Mouse (Mus musculus): Measurements from ENCODE around the gene Cramp1l. TPM values are rescaled to one million over a fixed set of nuclear protein-coding genes. Genes with fewer than 3 reads are reported as not detected.

Gene Cramp1l
- polyA plus RNA-seq, 1 experiment = 19.4 TPM

DNA sequence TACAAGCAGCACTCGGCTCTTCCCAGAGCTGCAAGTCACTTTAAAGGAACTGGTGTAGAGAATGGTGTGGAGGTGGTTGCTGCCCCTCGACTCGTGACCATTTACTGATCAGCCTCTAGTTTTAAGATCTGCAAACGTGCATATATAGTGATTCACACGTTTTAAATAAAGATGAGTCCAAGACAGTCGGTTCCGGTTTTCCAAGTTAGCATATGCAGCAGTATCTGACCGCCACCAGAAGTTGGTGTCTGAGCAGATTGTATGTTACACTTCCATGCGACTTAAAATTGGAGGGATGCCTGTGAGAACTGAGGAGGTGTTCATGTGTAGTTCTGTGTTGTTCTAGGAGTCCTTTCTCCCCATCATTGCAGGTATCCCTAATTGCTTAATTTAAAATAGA is 37.7 kb upstream of the Cramp1l start:
- H3K9ac ChIP-seq (ENCODE audit: low read depth, poor library complexity, severe bottlenecking) = no peak overlapping the region
- TF ChIP-seq POLR2A (IDR thresholded peaks at IDR 0.05; ENCODE audit: insufficient read depth, low read length) = no peak
- no peak for TF ChIP-seq EP300 (IDR thresholded peaks at IDR 0.05; ENCODE audit: insufficient read depth, low read depth, low read length)
- no peak for TF ChIP-seq CTCF (IDR thresholded peaks at IDR 0.05; ENCODE audit: low read depth, low read length)
- H3K4me1 ChIP-seq (ENCODE audit: control insufficient read depth, insufficient read depth, low read length) = no peaks in the 10 kb centered on the region
- no peaks in the 10 kb centered on the region for H3K27me3 ChIP-seq (ENCODE audit: control insufficient read depth, insufficient read depth, low read length, poor library complexity, severe bottlenecking)
- no peak overlapping the region for H3K4me3 ChIP-seq (ENCODE audit: low read depth, low read length)
- no peak overlapping the region for H3K27ac ChIP-seq (ENCODE audit: insufficient read depth, low read length)
- peaks cover 2% of the 10 kb centered on the region; the same call in 1 of the 2 replicates for H3K36me3 ChIP-seq (ENCODE audit: control insufficient read depth, insufficient read depth, low read length, poor library complexity, severe bottlenecking)
- H3K9me3 ChIP-seq (replicated peaks; ENCODE audit: control insufficient read depth, insufficient read depth, low read length, poor library complexity, severe bottlenecking) = no peaks in the 10 kb centered on the region

DNA sequence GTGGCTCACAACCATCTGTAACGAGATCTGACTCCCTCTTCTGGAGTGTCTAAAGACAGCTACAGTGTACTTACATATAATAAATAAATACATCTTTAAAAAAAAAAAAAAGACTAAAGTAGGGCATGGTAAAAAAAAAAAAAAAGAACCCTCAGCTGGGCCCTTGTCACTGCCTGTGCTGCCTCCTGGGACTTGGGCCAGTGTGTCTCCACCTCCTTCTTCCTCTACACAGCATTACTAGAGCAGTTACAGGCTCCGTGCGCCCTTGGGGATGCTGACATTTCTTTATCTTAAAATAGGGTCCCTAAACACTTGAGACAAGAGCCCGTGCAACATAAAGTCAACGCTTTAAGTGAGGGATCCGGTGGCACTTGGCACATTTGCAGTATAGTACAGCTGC is 31.6 kb upstream of the Cramp1l start:
- Histone ChIP-seq H3K27ac (ENCODE audit: insufficient read depth, low read length) (no peak overlapping the region), H3K36me3 (ENCODE audit: control insufficient read depth, insufficient read depth, low read length, poor library complexity, severe bottlenecking) (no peaks in the 10 kb centered on the region), H3K27me3 (ENCODE audit: control insufficient read depth, insufficient read depth, low read length, poor library complexity, severe bottlenecking) (no peaks in the 10 kb centered on the region), H3K4me3 (ENCODE audit: low read depth, low read length) (no peak overlapping the region), H3K9ac (ENCODE audit: low read depth, poor library complexity, severe bottlenecking) (no peak overlapping the region), H3K9me3 (replicated peaks; ENCODE audit: control insufficient read depth, insufficient read depth, low read length, poor library complexity, severe bottlenecking) (no peaks in the 10 kb centered on the region), H3K4me1 (ENCODE audit: control insufficient read depth, insufficient read depth, low read length) (no peaks in the 10 kb centered on the region)
- TF ChIP-seq POLR2A (IDR thresholded peaks at IDR 0.05; ENCODE audit: insufficient read depth, low read length) = no peak
- TF ChIP-seq EP300 (IDR thresholded peaks at IDR 0.05; ENCODE audit: insufficient read depth, low read depth, low read length) = no peak
- TF ChIP-seq CTCF (IDR thresholded peaks at IDR 0.05; ENCODE audit: low read depth, low read length) = no peak

DNA sequence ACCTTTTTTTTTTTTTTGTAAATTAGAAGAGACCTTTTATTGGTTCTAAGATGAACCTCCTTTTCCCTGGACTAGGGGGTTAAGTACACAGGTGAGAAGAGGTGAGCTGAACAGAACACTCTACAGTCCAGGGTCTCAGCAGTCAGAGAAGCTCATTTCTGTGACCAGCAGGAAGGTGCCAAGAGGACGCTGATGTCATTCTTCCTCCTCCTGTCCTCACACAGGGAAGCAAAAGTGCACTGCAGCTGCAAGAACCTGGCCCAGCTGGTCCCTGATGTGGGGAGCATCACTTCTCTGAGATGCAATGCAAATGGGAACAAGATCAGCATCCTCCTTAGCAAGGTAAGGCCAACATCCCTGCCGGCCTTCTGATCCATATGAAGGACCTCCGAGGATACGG is 29.7 kb upstream of the Cramp1l start:
- Histone ChIP-seq H3K36me3 (ENCODE audit: control insufficient read depth, insufficient read depth, low read length, poor library complexity, severe bottlenecking) (no peaks in the 10 kb centered on the region), H3K9me3 (replicated peaks; ENCODE audit: control insufficient read depth, insufficient read depth, low read length, poor library complexity, severe bottlenecking) (no peaks in the 10 kb centered on the region)

DNA sequence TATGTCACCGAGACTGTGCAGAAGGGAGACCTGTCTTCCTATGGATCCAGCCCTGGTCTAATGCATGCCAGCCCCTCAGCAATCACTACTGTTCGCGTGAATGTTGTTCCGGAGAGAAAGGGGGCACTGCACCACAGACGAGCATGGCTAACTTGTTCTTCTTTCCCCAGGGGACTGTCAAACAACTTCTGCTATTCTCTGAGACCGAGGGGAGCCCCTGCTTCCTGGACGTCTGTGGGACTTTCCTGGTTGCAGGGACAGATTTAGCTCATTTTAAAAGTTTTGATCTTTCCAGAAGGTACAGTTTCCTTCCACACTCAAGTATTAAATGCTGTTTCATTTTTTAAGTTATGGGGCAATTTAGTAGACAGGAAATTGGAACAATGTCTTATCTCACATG is 29.3 kb upstream of the Cramp1l start:
- H3K4me1 ChIP-seq (ENCODE audit: control insufficient read depth, insufficient read depth, low read length) = no peaks in the 10 kb centered on the region
- H3K27ac ChIP-seq (ENCODE audit: insufficient read depth, low read length) = no peak overlapping the region
- no peaks in the 10 kb centered on the region for H3K9me3 ChIP-seq (replicated peaks; ENCODE audit: control insufficient read depth, insufficient read depth, low read length, poor library complexity, severe bottlenecking)
- no peaks in the 10 kb centered on the region for H3K36me3 ChIP-seq (ENCODE audit: control insufficient read depth, insufficient read depth, low read length, poor library complexity, severe bottlenecking)
- TF ChIP-seq POLR2A (IDR thresholded peaks at IDR 0.05; ENCODE audit: insufficient read depth, low read length) = no peak
- TF ChIP-seq EP300 (IDR thresholded peaks at IDR 0.05; ENCODE audit: insufficient read depth, low read depth, low read length) = no peak
- TF ChIP-seq CTCF (IDR thresholded peaks at IDR 0.05; ENCODE audit: low read depth, low read length) = no peak
- H3K27me3 ChIP-seq (ENCODE audit: control insufficient read depth, insufficient read depth, low read length, poor library complexity, severe bottlenecking) = no peaks in the 10 kb centered on the region
- no peak overlapping the region for H3K4me3 ChIP-seq (ENCODE audit: low read depth, low read length)
- H3K9ac ChIP-seq (ENCODE audit: low read depth, poor library complexity, severe bottlenecking) = no peak overlapping the region

More for the DNA sequence above, 29.7 kb upstream of the Cramp1l start:
- no peaks in the 10 kb centered on the region for H3K27me3 ChIP-seq (ENCODE audit: control insufficient read depth, insufficient read depth, low read length, poor library complexity, severe bottlenecking)
- TF ChIP-seq POLR2A (IDR thresholded peaks at IDR 0.05; ENCODE audit: insufficient read depth, low read length) (no peak), CTCF (IDR thresholded peaks at IDR 0.05; ENCODE audit: low read depth, low read length) (no peak), EP300 (IDR thresholded peaks at IDR 0.05; ENCODE audit: insufficient read depth, low read depth, low read length) (no peak)
- H3K9ac ChIP-seq (ENCODE audit: low read depth, poor library complexity, severe bottlenecking) = no peak overlapping the region
- no peak overlapping the region for H3K4me3 ChIP-seq (ENCODE audit: low read depth, low read length)
- no peaks in the 10 kb centered on the region for H3K4me1 ChIP-seq (ENCODE audit: control insufficient read depth, insufficient read depth, low read length)
- H3K27ac ChIP-seq (ENCODE audit: insufficient read depth, low read length) = no peak overlapping the region

DNA sequence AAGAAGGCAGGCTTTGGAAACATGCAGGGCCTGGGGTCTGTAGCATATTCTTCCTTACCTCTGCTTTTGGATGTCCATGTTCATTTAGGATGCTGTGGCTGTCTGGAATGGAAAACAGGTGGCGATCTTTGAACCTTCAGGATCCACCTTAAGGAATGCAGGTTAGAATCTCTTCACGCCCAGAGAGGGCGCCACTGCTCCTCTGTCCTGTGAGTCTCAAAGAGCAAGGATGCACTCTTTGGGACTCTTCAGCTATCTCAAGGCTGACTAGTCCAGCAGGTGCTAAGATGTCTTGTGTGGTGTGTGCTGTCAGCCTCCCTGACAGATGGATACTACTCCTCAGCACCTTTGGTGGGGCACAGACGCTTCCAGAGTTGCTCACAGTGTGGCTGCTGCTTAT is 20.6 kb upstream of the Cramp1l start:
- H3K4me3 ChIP-seq (ENCODE audit: low read depth, low read length) = no peak overlapping the region
- TF ChIP-seq EP300 (IDR thresholded peaks at IDR 0.05; ENCODE audit: insufficient read depth, low read depth, low read length) (no peak), POLR2A (IDR thresholded peaks at IDR 0.05; ENCODE audit: insufficient read depth, low read length) (no peak), CTCF (IDR thresholded peaks at IDR 0.05; ENCODE audit: low read depth, low read length) (peak; percentile 56)
- H3K9me3 ChIP-seq (replicated peaks; ENCODE audit: control insufficient read depth, insufficient read depth, low read length, poor library complexity, severe bottlenecking) = no peaks in the 10 kb centered on the region
- H3K4me1 ChIP-seq (ENCODE audit: control insufficient read depth, insufficient read depth, low read length) = no peaks in the 10 kb centered on the region
- H3K9ac ChIP-seq (ENCODE audit: low read depth, poor library complexity, severe bottlenecking) = no peak overlapping the region
- no peaks in the 10 kb centered on the region for H3K27me3 ChIP-seq (ENCODE audit: control insufficient read depth, insufficient read depth, low read length, poor library complexity, severe bottlenecking)
- H3K36me3 ChIP-seq (ENCODE audit: control insufficient read depth, insufficient read depth, low read length, poor library complexity, severe bottlenecking) = peaks cover 2% of the 10 kb centered on the region; the same call in 1 of the 2 replicates
- no peak overlapping the region for H3K27ac ChIP-seq (ENCODE audit: insufficient read depth, low read length)

DNA sequence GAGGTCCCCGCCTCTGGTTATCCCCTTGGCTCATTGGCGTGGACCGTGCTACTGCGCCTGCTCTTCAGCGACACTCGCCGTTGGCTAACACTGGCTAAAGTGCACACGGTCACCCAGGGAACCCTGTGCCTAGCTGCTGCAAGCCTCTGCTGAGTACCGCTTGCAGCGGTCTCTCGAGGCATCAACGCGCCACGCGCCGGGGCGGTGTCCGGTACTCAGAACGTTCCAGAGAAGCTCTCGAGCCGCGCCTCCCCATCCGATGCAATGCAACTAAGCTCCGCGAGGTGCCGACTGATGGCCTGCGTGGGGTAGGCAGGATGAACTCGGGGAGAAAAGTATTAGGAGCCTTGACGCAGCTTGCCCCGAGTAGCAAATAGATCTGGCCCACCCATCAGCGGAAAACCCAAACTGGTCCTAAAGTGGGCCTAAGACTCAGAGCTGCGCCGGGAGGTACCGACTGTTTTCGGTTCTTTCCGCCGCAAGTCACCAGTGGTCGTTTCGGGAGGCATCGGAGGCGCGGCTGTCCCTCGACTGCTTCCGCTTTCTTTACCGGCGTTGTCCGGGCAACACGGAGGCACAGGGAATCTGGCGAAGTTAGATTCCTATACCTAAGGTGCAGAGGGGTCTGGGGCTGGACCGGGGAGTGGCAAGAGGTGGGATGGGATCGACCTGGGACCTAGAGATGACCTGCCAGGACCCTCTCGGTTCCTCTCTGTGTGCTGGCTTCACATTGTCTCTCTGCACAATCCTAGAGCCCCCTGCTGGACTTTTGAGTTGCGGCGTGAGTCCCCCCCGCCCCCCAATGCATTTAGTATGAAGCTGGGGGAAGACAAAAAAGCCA is 924 bp upstream of the Cramp1l start:
- H3K4me1 ChIP-seq (ENCODE audit: control insufficient read depth, insufficient read depth, low read length) = no peaks in the 10 kb centered on the region
- no peaks in the 10 kb centered on the region for H3K9me3 ChIP-seq (replicated peaks; ENCODE audit: control insufficient read depth, insufficient read depth, low read length, poor library complexity, severe bottlenecking)
- H3K27me3 ChIP-seq (ENCODE audit: control insufficient read depth, insufficient read depth, low read length, poor library complexity, severe bottlenecking) = no peaks in the 10 kb centered on the region
- TF ChIP-seq CTCF (IDR thresholded peaks at IDR 0.05; ENCODE audit: low read depth, low read length) (peak; percentile 12), POLR2A (IDR thresholded peaks at IDR 0.05; ENCODE audit: insufficient read depth, low read length) (no peak)
- peak overlapping the region; percentile 74 for H3K4me3 ChIP-seq (ENCODE audit: low read depth, low read length)
- 0 out of 2 replicates have a peak overlapping the region, but pooled peaks have one; percentile 6 for H3K27ac ChIP-seq (ENCODE audit: insufficient read depth, low read length)
- peak overlapping the region; percentile 63 for H3K9ac ChIP-seq (ENCODE audit: low read depth, poor library complexity, severe bottlenecking)
- peaks cover 7% of the 10 kb centered on the region for H3K36me3 ChIP-seq (ENCODE audit: control insufficient read depth, insufficient read depth, low read length, poor library complexity, severe bottlenecking)
